Mouse (Mus musculus) erythroblast, embryonic 14.5 days (primary cell): ENCODE data around the gene Hist1h2ah.

Experiments
- GATA1 ChIP-seq: IDR thresholded peaks from 2 replicates; pipeline ENCODE4 v1.6.1; 2012; ENCODE audit warnings: low read length, inconsistent platforms, mixed read lengths
- TAL1 ChIP-seq: IDR thresholded peaks from 3 replicates; pipeline ENCODE4 v1.6.1; 2012; ENCODE audit warnings: low read length, inconsistent platforms, mixed read lengths

DNA sequence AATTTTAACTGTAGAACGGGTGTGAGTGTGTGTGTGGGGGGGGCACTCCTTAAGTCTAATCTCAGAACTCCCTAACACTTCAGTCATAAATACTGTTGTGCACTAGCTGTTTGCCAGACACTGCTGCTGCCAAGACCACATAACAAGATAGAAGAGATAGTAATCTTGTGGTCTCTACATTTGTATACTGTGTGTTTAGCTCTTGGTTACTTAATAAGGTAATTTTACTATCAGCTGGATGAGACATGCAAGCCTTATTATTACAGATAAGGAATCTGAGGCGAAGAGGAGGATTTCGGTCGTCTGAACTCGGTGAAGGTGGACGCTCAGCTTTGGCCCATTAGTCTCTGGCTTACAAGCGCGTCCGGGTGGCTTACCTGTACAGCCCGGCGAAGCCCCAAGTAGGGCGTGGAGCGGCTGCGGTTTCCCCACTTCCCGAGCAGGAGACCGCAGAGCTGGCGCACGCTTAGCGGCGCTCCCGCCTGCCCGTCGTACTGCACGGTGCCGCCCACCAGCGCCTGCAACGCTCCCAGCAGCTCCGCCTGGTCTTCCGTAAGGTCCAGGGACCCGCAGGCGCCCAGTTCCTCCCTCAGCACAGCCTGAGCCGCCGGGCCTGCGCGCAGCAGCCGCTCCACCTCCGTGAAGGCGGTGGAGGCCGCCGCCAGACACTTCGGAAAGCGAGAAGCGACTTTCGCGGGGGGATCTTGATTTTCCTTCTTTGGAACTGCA, 29.6 kb downstream of the Hist1h2ah start:
- TF ChIP-seq GATA1 (no peak), TAL1 (no peak)
